Mouse (Mus musculus): ENCODE measurements around the gene Thbs4.
"Not testable (repeated sequence)": the region's sequence is repeated elsewhere in the genome, so short reads cannot be mapped to it uniquely, and the experiment has no call there.

Thbs4 gene

DNA sequence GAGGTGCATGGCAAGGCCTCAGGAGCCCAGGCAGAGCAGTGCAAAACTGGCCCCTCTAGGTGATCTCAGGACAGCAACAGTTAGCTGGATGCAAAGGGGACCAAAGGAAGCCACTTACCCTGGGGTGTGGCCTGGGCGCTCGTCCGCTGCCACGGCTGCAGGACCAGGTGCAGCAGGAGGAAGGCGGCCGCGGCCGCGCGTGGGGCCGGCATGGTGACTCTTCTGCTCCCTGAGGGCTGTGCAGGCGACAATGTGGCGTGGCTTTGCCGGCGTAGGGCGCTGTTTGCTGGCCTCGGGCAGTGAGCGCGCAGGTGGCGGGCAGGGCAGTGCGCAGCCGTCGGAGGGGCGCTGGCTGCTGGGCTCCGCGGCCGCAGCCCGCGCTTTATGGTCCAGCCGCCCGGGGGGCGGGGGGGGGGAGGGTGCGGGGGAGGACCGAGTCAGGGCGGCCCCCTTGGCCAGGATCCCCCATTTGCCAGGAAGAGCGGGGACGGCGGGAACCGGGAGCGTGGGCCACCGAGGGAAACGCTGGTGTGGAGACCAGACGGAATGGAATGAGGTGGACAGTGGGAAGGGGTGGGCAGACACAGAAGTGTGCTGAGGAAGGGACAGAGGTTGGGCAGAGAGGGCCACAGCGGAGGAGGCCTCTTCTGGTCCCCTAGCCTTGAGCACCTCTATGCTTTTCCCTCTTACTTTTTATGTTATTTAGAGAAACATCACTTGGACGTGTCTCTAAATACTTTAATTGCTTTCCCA, at the start of gene Thbs4:
Thbs4 (minus strand) TSS at position 357 of the 753 bp plus-strand sequence.
- DNase-seq (ENCODE audit: low spot score in 2 of 2): no peak

DNA sequence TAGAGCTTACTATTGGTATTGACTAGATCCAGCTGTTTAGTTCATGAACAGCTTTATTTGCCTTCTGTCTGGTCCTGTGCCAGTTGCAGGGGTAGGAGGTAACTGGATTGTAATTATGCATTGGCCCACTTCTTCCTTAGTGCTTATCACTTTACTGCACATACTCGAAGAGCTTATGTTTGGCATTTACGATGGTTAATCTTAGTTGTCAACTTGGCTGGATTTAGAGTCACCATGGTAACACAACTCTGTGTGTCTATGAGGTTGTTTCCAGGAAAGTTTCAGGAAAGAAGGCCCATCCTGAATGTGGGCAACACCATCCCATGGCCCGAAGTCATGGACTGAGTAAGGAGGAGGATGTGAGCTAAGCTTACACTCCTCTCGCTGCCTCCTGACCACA, 38.5 kb upstream of the Thbs4 start:
- no peak for DNase-seq (ENCODE audit: low spot score in 2 of 2)

GRCm38 (mm10) chr13:92828820-92829219, 34.2 kb upstream of the Thbs4 start:
- DNase-seq (ENCODE audit: low spot score in 2 of 2): no peak

DNA sequence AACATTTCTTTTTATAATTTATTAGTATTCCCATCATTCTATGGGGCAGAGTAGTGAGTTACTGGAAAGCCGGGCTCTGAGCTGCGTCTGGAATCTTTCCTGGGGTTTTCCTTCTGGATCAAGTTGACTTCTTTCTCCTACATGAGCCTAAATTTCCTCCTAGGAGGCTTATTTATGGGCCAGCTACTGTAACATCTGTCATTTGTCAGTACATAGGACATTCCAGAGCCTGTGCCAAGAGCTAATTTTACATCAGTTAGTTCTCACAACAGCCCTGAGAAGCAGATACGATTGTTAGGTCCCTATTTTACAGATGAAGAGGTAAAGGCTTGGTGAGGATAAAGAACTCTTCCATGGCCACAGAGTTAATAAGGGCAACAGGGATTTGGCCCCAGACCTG, 22.7 kb upstream of the Thbs4 start:
- no peak for DNase-seq (ENCODE audit: low spot score in 2 of 2)

- DNase-seq (ENCODE audit: low spot score in 2 of 2): no peak
Observed at GRCm38 (mm10) chr13:92816329-92816728, 21.7 kb upstream of the Thbs4 start.

DNA sequence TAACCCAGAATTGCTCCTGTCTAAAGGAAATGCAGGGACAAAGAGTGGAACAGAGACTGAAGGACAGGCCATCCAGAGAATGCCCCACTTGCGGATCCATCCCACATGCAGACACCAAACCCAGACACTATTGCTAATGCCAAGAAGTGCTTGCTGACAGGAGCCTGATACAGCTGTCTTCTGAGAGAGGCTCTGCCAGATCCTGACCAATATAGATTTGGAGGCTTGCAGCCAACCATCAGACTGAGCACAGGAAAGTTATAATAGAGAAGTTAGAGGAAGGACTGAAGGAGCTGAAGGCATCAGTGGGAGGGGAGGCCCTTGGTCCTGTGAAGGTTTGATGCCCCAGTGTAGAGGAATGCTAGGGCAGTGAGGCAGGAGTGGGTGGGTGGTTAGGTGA, 16.0 kb upstream of the Thbs4 start:
- DNase-seq (ENCODE audit: low spot score in 2 of 2): not testable (repeated sequence)

DNA sequence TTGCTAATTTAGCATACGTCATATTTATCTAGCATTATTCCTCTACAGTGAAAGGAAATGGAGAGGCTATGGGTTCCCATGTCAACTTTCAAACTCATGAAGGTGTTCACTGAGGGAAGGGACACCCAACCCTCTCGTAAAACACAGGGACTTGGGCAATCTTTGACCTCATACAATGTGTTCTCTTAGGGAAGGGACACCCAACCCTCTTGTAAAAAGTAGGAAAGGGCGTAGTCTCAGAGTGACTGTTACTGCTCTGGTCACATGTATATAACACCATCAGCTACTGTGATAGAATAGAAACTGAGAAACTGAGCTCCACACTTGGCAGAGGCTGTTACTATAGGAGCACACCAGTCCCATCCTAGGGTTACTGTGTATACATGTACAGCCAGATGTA, 13.2 kb upstream of the Thbs4 start:
- no peak for DNase-seq (ENCODE audit: low spot score in 2 of 2)

- no peak for DNase-seq (ENCODE audit: low spot score in 2 of 2)
Observed at GRCm38 (mm10) chr13:92806785-92807184, 12.2 kb upstream of the Thbs4 start.

- no peak for DNase-seq (ENCODE audit: low spot score in 2 of 2)
Observed at GRCm38 (mm10) chr13:92799306-92799925, 4.8 kb upstream of the Thbs4 start.

DNA sequence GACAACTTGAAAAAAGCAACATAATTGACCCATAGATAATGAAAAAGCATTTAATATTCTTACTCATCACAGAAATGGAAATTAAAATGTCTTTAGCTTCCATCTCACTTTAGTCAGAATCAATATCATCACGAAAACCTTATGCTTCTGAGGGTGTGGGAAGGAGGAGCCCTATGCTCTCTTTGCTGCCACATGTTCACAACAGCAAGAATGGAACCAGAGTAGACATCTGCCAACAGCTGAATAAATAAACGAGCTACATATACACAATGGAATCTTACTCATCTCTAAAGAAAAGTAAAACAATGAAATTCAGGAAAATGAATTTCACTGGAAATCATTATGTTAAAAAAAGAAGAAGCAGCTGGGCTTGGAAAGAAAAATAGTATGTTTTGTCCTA, 4.2 kb upstream of the Thbs4 start:
- no peak for DNase-seq (ENCODE audit: low spot score in 2 of 2)

GRCm38 (mm10) chr13:92793636-92794035, 982 bp downstream of the Thbs4 start:
- DNase-seq (ENCODE audit: low spot score in 2 of 2): no peak

DNA sequence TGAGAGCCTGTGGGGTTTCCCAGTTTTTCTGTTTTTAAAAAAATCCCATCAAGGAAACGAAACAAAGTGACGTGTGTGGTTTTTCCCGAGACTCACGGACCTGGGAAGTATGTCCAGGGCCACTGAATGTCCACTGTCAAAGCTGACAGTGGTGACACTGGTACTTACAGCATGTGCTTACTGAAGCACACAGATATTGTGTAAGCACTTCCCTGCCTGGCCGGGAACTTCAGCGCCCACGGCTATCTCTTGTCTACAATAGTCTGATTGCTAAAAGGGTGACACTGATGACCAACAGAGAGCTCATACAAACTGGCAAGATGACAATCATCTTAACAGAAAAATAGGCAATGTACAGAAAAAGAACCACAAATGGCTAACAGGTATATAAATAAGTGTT, 3.1 kb downstream of the Thbs4 start:
- no peak for DNase-seq (ENCODE audit: low spot score in 2 of 2)

DNA sequence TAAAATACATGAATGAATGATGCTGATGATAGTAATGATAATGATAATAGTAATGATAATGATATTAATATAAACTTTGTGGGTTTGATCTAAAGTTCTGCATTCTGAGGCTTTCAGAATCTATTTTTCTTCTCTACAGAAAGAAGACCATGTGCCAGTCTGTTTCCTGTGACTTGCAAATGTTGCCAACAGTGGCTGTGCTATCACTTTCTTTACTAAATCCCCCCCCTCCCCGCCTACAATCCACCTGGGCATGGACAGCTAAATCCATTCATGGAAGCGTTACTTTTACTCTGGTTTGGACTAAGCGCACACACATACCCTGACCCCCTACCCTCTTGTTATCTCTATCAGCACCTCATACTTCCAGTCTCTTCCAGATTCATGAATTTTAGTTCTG, 10.3 kb downstream of the Thbs4 start:
- no peak for DNase-seq (ENCODE audit: low spot score in 2 of 2)

GRCm38 (mm10) chr13:92783551-92783950, 11.1 kb downstream of the Thbs4 start:
- DNase-seq (ENCODE audit: low spot score in 2 of 2): no peak

DNA sequence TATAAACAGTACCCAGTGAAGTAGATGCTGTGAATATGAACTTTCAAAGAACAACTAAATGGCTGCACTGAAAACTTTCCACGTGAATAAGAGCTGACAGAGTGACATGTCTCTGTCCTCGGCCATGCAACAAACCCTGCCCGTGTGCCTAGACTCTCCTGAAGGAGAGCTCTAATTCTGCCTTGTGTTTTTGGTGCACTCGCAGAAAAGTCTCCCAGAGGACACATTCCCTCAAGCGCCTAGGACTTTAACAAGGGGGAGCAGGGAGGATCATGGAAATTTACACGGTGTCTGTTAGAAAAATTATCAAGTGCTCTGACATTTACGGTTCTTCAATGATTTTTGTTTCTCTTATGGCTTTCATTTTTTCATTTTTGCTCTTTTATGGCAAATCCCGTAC, 13.7 kb downstream of the Thbs4 start:
- no peak for DNase-seq (ENCODE audit: low spot score in 2 of 2)

DNA sequence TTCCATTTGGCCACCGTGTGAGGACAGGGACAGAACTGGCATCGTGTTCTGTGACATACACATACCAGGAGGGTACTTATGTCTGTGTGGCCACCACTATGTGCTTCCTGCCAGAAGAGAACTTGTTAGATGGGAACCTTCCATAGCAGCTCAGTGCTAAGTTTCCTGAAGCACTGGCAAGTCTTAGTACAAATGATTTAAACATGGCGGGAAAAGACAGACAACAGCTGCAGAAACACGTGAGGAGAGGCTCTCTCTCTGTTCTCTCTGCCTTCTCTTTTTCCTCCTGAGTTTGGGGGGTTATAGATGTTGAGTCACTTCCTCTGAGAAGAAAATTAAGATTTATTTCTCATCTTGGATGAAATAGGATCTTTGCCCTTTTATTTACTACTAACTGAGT, 14.5 kb downstream of the Thbs4 start:
- DNase-seq (ENCODE audit: low spot score in 2 of 2): no peak

GRCm38 (mm10) chr13:92778642-92779041, 16.0 kb downstream of the Thbs4 start:
- no peak for DNase-seq (ENCODE audit: low spot score in 2 of 2)

DNA sequence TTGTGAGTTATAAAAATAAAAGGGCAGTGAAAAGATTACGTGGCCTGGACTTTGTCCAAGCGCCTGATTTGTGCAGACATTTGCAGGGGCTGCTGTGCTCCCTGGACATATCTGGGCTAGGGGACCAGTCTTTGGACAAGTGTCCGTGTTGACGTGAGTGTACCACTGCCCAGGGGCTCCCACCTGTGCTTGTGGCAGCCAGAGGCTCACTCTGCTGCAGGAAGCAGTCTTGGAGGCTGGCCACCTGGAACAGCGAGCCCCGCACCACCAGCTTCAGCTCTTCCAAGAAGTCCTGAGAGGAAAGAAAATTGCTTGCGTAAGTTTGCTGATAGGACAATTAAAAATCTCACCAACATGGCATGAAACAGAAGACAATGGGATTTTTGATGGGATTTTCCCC, 18.7 kb downstream of the Thbs4 start:
- no peak for DNase-seq (ENCODE audit: low spot score in 2 of 2)

DNA sequence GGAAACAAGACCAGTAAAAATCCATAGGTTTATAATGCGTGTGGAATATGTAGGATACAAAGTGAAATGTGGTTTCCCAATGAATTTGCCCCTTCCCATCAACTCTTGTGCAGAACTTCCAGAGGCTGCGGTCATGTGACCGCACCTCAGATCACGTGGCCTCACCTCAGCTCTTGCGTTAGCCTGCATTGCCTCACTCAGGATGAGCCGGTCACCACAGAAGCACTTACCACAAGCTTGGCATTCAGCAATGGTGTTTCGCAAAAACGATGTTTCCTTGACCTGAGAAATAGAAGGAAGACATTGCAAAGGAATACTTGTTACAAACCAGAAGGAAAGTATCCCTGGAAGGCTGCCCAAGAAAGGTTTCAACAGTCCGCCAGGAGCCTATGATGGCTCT, 19.7 kb downstream of the Thbs4 start:
- no peak for DNase-seq (ENCODE audit: low spot score in 2 of 2)

GRCm38 (mm10) chr13:92772500-92772899, 22.1 kb downstream of the Thbs4 start:
- DNase-seq (ENCODE audit: low spot score in 2 of 2): no peak

GRCm38 (mm10) chr13:92771566-92771965, 23.1 kb downstream of the Thbs4 start:
- DNase-seq (ENCODE audit: low spot score in 2 of 2): no peak

GRCm38 (mm10) chr13:92765454-92766242, 29.0 kb downstream of the Thbs4 start:
- no peak for DNase-seq (ENCODE audit: low spot score in 2 of 2)

DNA sequence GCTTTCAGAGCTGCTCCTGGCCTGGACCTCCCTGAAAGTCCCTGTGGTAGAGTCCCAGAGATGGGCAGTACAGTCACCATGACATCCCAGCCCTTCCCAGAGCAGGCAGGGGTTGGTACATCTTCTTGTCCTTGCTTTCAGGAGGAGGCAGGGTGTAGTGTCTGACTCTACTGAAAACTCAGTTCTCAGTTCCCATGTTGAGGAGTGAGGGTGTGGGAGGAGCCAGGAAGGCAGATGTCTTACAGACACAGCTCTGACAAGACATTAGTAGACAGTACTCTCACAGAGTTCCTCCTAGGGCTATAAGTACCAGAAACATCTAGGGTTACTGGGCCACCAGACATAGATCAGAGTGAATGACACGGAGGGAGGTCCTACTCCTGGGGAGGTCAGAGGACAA, 32.3 kb downstream of the Thbs4 start:
- DNase-seq (ENCODE audit: low spot score in 2 of 2): no peak

Measured in urinary bladder, postnatal 36 days (tissue).